50 mouse cellular contexts compared by ENCODE assay signal in genomic region chr5:140491142-140491541, GRCm38 (mm10). TPM values are rescaled to one million over a fixed set of nuclear protein-coding genes. Genes with fewer than 3 reads are reported as not detected.
"Had no signal": no experiment of that assay in that cellular context is flagged by ENCODE, and none has a peak within 500 bp of the region (broad histone marks: within the 10 kb centered on the region; RNA-seq: fewer than 3 reads in every experiment).

No protein-coding gene starts in this region.

- H3K27me3 ChIP-seq: hindbrain, embryonic 13.5 days; hindbrain, embryonic 15.5 days; intestine, embryonic 15.5 days had no signal

- H3K4me2 ChIP-seq: heart, embryonic 11.5 days; heart, embryonic 13.5 days; heart, embryonic 15.5 days; hindbrain, embryonic 12.5 days; hindbrain, embryonic 13.5 days; hindbrain, embryonic 14.5 days; hindbrain, embryonic 15.5 days; intestine, embryonic 15.5 days; kidney, embryonic 15.5 days had no signal

- H3K27ac ChIP-seq: heart, embryonic 10.5 days; heart, embryonic 13.5 days; heart, embryonic 15.5 days; hindbrain, embryonic 10.5 days; hindbrain, embryonic 12.5 days; hindbrain, embryonic 13.5 days; hindbrain, embryonic 14.5 days; hindbrain, embryonic 15.5 days; hindbrain, postnatal 0 days; intestine, embryonic 15.5 days; kidney, embryonic 15.5 days; kidney, postnatal 0 days; layer of hippocampus, adult 2 months; left cerebral cortex, adult 2 months had no signal

- ATAC-seq: hindbrain, embryonic 16.5 days; hindbrain, postnatal 0 days; inflammation-experienced regulatory T-cells, adult 6 months; intestine, embryonic 15.5 days; intestine, embryonic 16.5 days; intestine, postnatal 0 days had no signal

- H3K4me1 ChIP-seq: heart, embryonic 13.5 days; heart, embryonic 15.5 days; hindbrain, embryonic 12.5 days; hindbrain, embryonic 13.5 days; hindbrain, embryonic 15.5 days; kidney, embryonic 15.5 days had no signal

- H3K4me3 ChIP-seq: heart, embryonic 10.5 days; heart, embryonic 13.5 days; heart, embryonic 15.5 days; hindbrain, embryonic 10.5 days; hindbrain, embryonic 12.5 days; hindbrain, embryonic 13.5 days; hindbrain, embryonic 15.5 days; intestine, embryonic 15.5 days; kidney, embryonic 15.5 days; layer of hippocampus, adult 2 months; left cerebral cortex, adult 2 months had no signal

- H3K9me3 ChIP-seq: heart, embryonic 10.5 days; heart, embryonic 13.5 days; heart, embryonic 15.5 days; hindbrain, embryonic 10.5 days; hindbrain, embryonic 12.5 days; hindbrain, embryonic 13.5 days; hindbrain, embryonic 15.5 days; intestine, embryonic 15.5 days; kidney, embryonic 15.5 days had no signal

- H3K9ac ChIP-seq: heart, embryonic 13.5 days; heart, embryonic 15.5 days; hindbrain, embryonic 12.5 days; hindbrain, embryonic 13.5 days; hindbrain, embryonic 14.5 days; hindbrain, embryonic 15.5 days; intestine, embryonic 15.5 days; kidney, embryonic 15.5 days had no signal

- DNase-seq: heart, postnatal 10 days; heart, postnatal 14 days; heart, postnatal 36 days; heart, postnatal 4 days; kidney, adult 11 months; kidney, adult 18-20 months; kidney, adult 2 months; kidney, adult 8-10 months; kidney, adult 9 months; kidney, postnatal 10 days; kidney, postnatal 14 days; kidney, postnatal 25 days; kidney, postnatal 36 days; kidney, postnatal 4 days; layer of hippocampus, adult 9-11 months; layer of hippocampus, postnatal 36 days had no signal

- H3K36me3 ChIP-seq: heart, embryonic 10.5 days; heart, embryonic 13.5 days; heart, embryonic 15.5 days; hindbrain, embryonic 10.5 days; hindbrain, embryonic 12.5 days; hindbrain, embryonic 13.5 days; hindbrain, embryonic 15.5 days; intestine, embryonic 15.5 days; kidney, embryonic 15.5 days had no signal

RNA-seq across cellular contexts. Expression of gene Gm4869, which starts 45.7 kb away (rescaled TPM):
- total RNA-seq: heart, postnatal 10 days; heart, postnatal 14 days; heart, postnatal 25 days; heart, postnatal 36 days; heart, postnatal 4 days; hematopoietic stem cell, adult 5-6 weeks; hindbrain, postnatal 0 days; layer of hippocampus, adult 18-20 months; layer of hippocampus, adult 2 months; layer of hippocampus, adult 8-10 months; layer of hippocampus, postnatal 10 days; layer of hippocampus, postnatal 14 days; layer of hippocampus, postnatal 25 days; layer of hippocampus, postnatal 36 days; left cerebral cortex, adult 18-20 months; left cerebral cortex, adult 2 months had no signal
- polyA plus RNA-seq: heart, embryonic 10.5 days; heart, embryonic 11.5 days; heart, embryonic 14.5 days; heart, embryonic 15.5 days; heart, embryonic 16.5 days; heart, postnatal 0 days; hindbrain, embryonic 10.5 days; hindbrain, embryonic 12.5 days; hindbrain, embryonic 13.5 days; hindbrain, embryonic 14.5 days; hindbrain, embryonic 15.5 days; hindbrain, embryonic 16.5 days; hindbrain, postnatal 0 days; inflammation-experienced regulatory T-cells, adult 6 months; intestine, embryonic 14.5 days; intestine, embryonic 15.5 days; intestine, embryonic 16.5 days; kidney, embryonic 14.5 days; kidney, embryonic 15.5 days; kidney, embryonic 16.5 days; kidney, postnatal 0 days; large intestine, adult 2 months had no signal
